Mouse (Mus musculus) hindbrain, embryonic 10.5 days (tissue): ENCODE measurements around the gene Ube2r2. TPM values are rescaled to one million over a fixed set of nuclear protein-coding genes. Genes with fewer than 3 reads are reported as not detected.

Source experiments
- DNase-seq: peaks from one replicate; pipeline ENCODE4 v3.0.0-alpha.2; 2017; ENCODE audit warnings: low spot score
- H3K27ac ChIP-seq: fragments of 300-500 bp; sonication (generic); 2 replicates; pipeline ENCODE4 v1.5.1; 2016; ENCODE audit warnings: mild to moderate bottlenecking, moderate library complexity
- H3K27me3 ChIP-seq: fragments of 300-500 bp; sonication (generic); 2 replicates; pipeline ENCODE4 v1.6.1; 2016; ENCODE audit warnings: mild to moderate bottlenecking; ENCODE audit not compliant: poor library complexity, insufficient read depth, severe bottlenecking
- H3K36me3 ChIP-seq: fragments of 300-500 bp; sonication (generic); 2 replicates; pipeline ENCODE4 v1.6.1; 2016; ENCODE audit warnings: mild to moderate bottlenecking, moderate library complexity
- H3K4me1 ChIP-seq: fragments of 300-500 bp; sonication (generic); replicated peaks from 2 replicates; pipeline ENCODE4 v1.6.1; 2016; ENCODE audit warnings: mild to moderate bottlenecking
- H3K4me3 ChIP-seq: fragments of 300-500 bp; sonication (generic); 2 replicates; pipeline ENCODE4 v1.5.1; 2016; ENCODE audit warnings: mild to moderate bottlenecking, moderate library complexity
- H3K9me3 ChIP-seq: fragments of 300-500 bp; sonication (generic); 2 replicates; pipeline ENCODE4 v1.6.1; 2016; ENCODE audit warnings: mild to moderate bottlenecking, moderate library complexity
- WGBS: fragments of 180-500 bp; shearing (Covaris S2); methylation state at CpG from one replicate; pipeline ENCODE4 v1.1.7; 2016; 5-methylcytosine and 5-hydroxymethylcytosine counted together
- polyA plus RNA-seq: library from polyadenylated mRNA; unstranded; fragments of >200 nt; fragmentation: Nextera tagmentation; extraction: Ambion mirVana; gene quantifications from 2 replicates; pipeline ENCODE4 v1.2.1, GENCODE M21; 2016

Gene Ube2r2
- polyA plus RNA-seq: 91.4 and 95.2 TPM in 2 replicates

DNA sequence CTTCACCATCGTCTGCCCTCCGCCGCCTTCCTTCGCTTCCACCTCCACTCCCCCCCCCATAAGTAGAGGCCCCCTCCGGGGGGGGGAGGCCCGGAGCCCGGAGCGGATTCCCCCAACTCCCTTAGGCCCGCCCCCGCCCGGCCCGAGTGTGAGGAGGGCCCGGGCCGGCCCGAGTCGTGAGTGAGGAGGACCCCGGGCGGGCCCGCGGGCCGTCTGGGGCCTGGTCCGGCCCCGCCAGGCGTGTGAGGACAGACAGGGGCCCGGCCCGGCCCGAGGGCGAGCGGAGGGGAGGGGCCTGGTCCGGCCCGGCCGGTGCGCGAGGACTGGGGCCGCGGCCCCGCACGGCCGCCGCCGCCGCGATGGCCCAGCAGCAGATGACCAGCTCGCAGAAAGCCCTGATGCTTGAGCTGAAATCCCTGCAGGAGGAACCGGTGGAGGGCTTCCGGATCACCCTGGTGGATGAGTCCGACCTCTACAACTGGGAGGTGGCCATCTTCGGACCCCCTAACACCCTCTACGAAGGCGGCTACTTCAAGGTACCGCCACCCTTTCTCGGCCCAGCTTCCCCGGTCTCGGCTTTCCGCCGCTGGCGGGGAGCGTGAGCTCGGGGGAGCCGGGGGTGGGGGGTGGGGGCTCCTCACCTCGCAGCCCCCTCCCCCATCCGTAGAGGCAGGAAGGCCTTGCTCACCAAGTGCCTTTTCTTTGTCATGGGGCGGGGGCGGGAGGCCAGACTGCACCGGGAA lies at the start of gene Ube2r2:
Gene Ube2r2 (plus strand): TSS at position 33 of the 743 bp plus-strand sequence.
- Histone ChIP-seq H3K27me3 (no peaks in the 10 kb centered on the region), H3K36me3 (peaks cover 27% of the 10 kb centered on the region), H3K4me1 (peaks cover 19% of the 10 kb centered on the region), H3K27ac (peak within 1 kb of the TSS; percentile 100), H3K4me3 (peak within 1 kb of the TSS; percentile 87), H3K9me3 (0 out of 2 replicates have a peak, but pooled peaks cover 3% of the 10 kb centered on the region)
- under 1% methylated on average over 59 of the region's 65 CpGs for WGBS
- peak; percentile 83 for DNase-seq

DNA sequence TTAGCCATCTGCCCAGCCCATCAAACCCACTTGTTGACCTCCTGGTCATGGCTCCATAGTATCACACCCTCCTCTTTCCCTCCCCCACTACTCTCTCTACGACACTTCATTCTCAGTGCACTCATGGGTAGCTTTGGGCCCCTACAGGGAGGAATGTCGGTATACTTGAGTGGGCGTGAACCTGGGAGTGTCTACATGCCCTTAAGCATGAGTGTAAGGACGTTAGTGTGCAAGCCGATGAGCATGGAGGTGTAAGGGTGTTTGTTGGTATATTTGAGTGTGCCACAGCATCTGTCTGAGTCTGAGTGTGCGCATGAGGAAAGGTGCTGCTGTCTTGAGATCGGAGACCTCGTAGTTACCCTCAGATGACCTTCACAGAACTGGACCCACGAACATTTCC lies 48.6 kb upstream of the Ube2r2 start:
- 0 out of 2 replicates have a peak, but pooled peaks cover 3% of the 10 kb centered on the region for H3K4me1 ChIP-seq
- no peak overlapping the region for H3K27ac ChIP-seq
- H3K27me3 ChIP-seq: no peaks in the 10 kb centered on the region
- DNase-seq: no peak
- H3K36me3 ChIP-seq: no peaks in the 10 kb centered on the region
- 83% methylated on average over 9 of the region's 9 CpGs for WGBS
- no peak overlapping the region for H3K4me3 ChIP-seq
- H3K9me3 ChIP-seq: no peaks in the 10 kb centered on the region

DNA sequence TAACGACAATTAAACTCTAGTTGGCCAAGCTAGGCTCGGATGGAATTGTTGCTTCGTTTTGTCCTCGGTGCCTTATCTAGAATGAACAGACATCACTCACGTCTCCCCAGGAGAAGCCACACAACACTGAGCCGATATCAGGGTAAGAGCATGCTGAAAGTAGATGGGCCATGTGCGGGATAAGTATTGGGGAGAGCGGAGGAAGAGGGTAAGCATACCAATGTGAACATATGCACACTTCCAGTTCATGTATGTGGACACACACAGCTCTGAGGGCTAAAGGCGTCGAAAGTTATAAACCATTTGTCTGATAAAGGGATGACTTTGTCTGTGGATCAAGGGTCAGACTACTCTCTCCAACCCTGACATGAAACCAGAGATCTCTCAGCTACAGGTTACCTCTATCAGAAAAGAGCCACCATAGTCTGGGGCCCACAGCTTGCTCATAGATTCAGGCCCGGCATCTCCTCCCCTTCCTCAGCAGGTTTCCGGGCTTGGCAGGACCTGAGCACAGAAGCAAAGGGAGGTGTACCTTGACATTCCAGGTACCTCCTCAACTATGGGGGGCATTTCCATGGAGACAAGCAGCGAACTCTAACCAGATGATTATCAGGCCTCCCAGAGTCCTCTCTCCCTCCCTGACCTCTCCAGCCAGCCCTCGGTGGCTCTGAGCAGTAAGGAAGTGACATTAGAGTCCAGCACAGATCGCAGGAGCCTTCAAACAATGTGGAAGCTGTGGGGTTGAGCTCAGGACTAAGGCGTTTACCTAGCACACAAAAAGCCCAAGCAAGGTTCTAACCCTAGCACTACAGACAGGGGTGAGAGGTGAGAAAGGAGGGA lies 47.9 kb upstream of the Ube2r2 start:
- Histone ChIP-seq H3K9me3 (no peaks in the 10 kb centered on the region), H3K27ac (peak overlapping the region; percentile 6; the same call in 1 of the 2 replicates), H3K4me1 (0 out of 2 replicates have a peak, but pooled peaks cover 3% of the 10 kb centered on the region), H3K36me3 (no peaks in the 10 kb centered on the region), H3K27me3 (no peaks in the 10 kb centered on the region), H3K4me3 (no peak overlapping the region)
- WGBS: 82% methylated on average over 16 of the region's 16 CpGs
- DNase-seq: no peak

DNA sequence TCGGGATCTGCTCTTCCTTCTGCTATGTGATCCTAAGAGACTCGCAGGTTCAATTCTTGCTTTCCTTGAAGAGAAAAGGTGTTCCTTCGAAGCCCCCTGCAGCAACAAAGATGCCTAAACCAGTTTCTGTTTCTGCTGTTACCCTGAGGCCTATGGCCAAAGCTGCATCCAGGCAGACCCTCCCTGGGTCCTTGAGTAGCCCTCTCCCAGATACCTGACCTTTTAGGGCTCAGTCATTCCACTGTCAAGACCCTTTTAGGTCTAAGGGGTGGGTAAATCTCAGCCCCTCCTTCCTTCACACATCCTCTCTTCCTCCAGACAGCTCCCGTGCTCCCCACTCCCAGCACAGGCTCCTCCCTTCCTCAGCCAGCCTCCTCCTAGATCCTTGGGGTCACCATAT lies 46.4 kb upstream of the Ube2r2 start:
- DNase-seq: no peak
- Histone ChIP-seq H3K27me3 (no peaks in the 10 kb centered on the region), H3K27ac (no peak overlapping the region), H3K4me3 (no peak overlapping the region), H3K4me1 (0 out of 2 replicates have a peak, but pooled peaks cover 3% of the 10 kb centered on the region), H3K9me3 (no peaks in the 10 kb centered on the region), H3K36me3 (no peaks in the 10 kb centered on the region)
- WGBS: 85% methylated on average over 4 of the region's 4 CpGs

DNA sequence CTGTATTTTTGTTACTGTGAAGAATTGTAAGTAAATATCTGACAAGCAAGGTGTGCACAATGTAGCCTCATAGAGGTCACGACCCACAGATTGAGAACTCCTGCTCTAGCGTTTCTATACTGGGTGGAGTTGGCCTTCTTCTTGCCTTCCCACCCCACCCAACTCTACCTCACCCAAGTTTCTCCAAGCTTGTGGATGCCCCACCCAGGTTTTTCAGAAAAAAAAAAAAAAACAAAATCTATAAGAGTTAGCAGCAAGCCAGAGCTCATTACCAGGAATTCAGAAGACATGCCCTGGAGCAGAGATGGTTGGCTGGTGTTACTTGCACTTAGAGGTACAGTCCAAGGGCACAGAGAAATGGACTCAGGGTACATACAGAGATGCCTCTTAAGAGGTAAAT lies 45.8 kb upstream of the Ube2r2 start:
- Histone ChIP-seq H3K4me3 (no peak overlapping the region), H3K36me3 (no peaks in the 10 kb centered on the region), H3K27ac (no peak overlapping the region), H3K27me3 (0 out of 2 replicates have a peak, but pooled peaks cover 2% of the 10 kb centered on the region), H3K4me1 (0 out of 2 replicates have a peak, but pooled peaks cover 3% of the 10 kb centered on the region), H3K9me3 (no peaks in the 10 kb centered on the region)
- no peak for DNase-seq
- WGBS: 82% methylated on average over 2 of the region's 2 CpGs

DNA sequence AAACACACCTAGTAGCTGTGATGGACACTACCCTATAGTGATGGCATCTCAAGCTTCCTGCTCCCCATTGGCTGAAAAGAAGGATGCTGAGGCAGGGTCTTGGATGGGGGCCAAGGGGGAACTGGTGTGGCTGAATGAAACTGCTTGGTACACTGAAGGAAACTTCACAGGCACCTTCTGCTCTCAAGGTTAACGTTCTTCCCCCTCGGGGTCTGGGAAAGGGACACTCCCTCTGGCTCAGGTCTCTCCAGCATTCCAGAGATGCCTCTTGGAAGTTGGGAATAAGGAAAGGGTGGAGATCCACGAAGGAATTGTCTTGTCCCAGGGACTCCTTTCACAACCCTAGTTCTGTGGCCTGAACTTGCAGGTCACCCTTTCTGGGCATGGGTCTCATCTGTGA lies 44.2 kb upstream of the Ube2r2 start:
- no peaks in the 10 kb centered on the region for H3K36me3 ChIP-seq
- 62% methylated on average over 3 of the region's 3 CpGs for WGBS
- no peaks in the 10 kb centered on the region for H3K9me3 ChIP-seq
- no peak overlapping the region for H3K27ac ChIP-seq
- DNase-seq: no peak
- H3K4me3 ChIP-seq: no peak overlapping the region
- peaks cover 18% of the 10 kb centered on the region for H3K27me3 ChIP-seq
- peaks cover 7% of the 10 kb centered on the region; the same call in 1 of the 2 replicates for H3K4me1 ChIP-seq

DNA sequence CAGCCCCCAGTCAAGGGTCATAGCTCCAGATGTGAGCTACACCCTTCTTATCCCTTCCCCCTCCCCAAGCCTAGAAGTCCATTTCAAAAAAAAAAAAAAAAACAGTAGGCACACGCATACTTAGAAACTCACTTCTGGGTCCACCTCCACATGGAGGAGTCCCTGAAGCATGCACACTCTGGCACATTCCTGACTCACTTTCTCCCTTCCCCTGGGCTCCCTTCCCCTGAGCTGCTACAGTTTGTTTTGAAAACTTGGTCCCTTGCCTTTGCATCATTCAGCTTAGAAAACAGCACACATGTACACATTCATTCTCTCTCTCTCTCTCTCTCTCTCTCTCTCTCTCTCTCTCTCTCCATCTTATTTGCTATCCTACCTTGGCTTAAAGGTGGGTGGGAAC lies 42.6 kb upstream of the Ube2r2 start:
- no peak overlapping the region for H3K4me3 ChIP-seq
- no peak overlapping the region for H3K27ac ChIP-seq
- 66% methylated on average over 1 of the region's 1 CpGs for WGBS
- H3K36me3 ChIP-seq: no peaks in the 10 kb centered on the region
- DNase-seq: no peak
- no peaks in the 10 kb centered on the region for H3K9me3 ChIP-seq
- peaks cover 33% of the 10 kb centered on the region for H3K27me3 ChIP-seq
- peaks cover 20% of the 10 kb centered on the region for H3K4me1 ChIP-seq

DNA sequence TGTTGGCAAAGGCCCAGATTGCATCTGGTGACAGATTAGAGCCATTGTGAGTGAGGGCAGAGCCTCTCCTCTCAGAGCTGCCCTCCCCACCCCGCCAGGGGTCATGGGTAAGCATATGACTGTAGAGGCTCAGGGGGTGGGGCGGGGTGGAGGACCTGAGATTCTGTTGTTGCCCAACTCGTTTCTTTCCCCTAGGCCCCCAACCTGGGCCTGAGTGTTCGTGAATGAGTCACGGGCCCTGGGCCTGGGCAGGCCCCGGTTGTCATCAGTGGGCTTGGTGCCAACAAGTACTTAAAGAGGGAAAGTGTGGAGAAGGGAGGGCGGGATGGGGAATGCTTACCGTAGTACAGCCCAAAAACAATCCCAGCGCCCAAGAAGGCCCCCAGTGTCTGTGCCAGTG lies 41.2 kb upstream of the Ube2r2 start:
- no peak for DNase-seq
- Histone ChIP-seq H3K9me3 (no peaks in the 10 kb centered on the region), H3K27ac (no peak overlapping the region), H3K36me3 (no peaks in the 10 kb centered on the region), H3K4me1 (peaks cover 29% of the 10 kb centered on the region), H3K4me3 (no peak overlapping the region), H3K27me3 (peaks cover 47% of the 10 kb centered on the region)
- WGBS: 82% methylated on average over 9 of the region's 9 CpGs

DNA sequence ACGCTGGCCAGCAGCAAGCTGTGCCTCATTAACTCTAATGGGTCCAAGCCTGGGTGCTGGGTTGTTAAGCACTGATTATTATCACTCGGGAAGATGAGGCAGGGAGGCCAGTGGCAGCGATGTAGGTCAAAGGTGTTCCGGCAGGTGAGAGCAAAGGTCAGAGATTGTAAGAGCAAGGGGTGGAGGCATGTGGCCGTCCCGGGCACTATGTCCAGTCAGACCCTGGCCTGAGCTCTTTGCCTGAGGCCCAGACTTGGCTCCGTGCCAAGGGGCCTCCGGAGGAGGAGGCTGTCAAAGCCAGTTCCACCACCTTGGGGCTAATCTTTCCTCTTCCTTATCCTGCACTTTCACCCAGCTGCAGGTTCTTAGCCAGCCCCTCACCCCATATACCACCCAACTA lies 39.4 kb upstream of the Ube2r2 start:
- H3K27me3 ChIP-seq: peaks cover 52% of the 10 kb centered on the region
- no peak overlapping the region for H3K27ac ChIP-seq
- no peaks in the 10 kb centered on the region for H3K9me3 ChIP-seq
- WGBS: 77% methylated on average over 8 of the region's 8 CpGs
- no peak for DNase-seq
- peaks cover 29% of the 10 kb centered on the region for H3K4me1 ChIP-seq
- no peaks in the 10 kb centered on the region for H3K36me3 ChIP-seq
- H3K4me3 ChIP-seq: no peak overlapping the region

DNA sequence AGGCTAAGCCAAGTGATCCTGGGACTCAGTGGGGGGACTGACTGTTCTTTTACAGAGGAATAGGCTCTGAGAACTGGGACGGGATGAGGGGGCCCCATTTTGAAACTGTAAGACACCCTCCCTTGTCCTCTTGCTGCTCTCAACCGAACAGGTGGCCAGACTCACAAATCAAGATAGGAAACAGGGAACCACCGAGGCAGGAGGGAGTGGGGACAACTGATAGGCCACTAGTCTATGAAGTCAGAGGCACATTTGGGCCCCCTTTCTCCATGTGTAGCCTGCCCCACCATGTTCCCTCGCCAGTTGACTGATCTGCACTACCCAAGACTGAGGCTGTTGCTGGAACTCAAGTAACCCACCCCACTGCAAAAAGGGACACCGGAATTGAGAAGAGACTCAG lies 38.7 kb upstream of the Ube2r2 start:
- no peaks in the 10 kb centered on the region for H3K36me3 ChIP-seq
- WGBS: 80% methylated on average over 5 of the region's 5 CpGs
- no peak overlapping the region for H3K27ac ChIP-seq
- no peaks in the 10 kb centered on the region for H3K9me3 ChIP-seq
- no peak for DNase-seq
- H3K27me3 ChIP-seq: peaks cover 52% of the 10 kb centered on the region
- H3K4me3 ChIP-seq: peak overlapping the region; percentile 58; the same call in 1 of the 2 replicates
- peaks cover 26% of the 10 kb centered on the region for H3K4me1 ChIP-seq

DNA sequence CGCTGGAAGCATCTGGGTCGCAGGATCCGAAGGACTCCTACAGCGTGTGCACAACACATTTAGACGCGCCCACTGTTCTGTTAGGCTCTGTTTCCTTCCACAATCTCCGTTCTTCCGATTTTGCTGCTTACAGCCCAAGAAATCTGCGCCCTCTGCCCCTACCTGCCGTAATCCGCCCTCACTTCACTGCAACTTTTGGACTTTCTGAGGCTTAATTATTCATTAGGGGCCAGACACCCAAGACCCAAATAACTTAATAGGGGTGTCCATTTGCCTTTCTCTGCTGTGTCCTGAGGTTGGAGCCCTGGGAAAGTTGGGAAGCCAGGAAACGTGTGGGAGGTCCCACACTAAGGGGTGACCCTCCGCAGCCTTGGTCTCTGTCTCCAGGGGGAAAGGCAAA lies 38.2 kb upstream of the Ube2r2 start:
- Histone ChIP-seq H3K27ac (no peak overlapping the region), H3K27me3 (peaks cover 52% of the 10 kb centered on the region), H3K9me3 (no peaks in the 10 kb centered on the region), H3K4me3 (peak overlapping the region; percentile 58), H3K36me3 (no peaks in the 10 kb centered on the region), H3K4me1 (peaks cover 26% of the 10 kb centered on the region)
- WGBS: 42% methylated on average over 13 of the region's 13 CpGs
- no peak for DNase-seq

DNA sequence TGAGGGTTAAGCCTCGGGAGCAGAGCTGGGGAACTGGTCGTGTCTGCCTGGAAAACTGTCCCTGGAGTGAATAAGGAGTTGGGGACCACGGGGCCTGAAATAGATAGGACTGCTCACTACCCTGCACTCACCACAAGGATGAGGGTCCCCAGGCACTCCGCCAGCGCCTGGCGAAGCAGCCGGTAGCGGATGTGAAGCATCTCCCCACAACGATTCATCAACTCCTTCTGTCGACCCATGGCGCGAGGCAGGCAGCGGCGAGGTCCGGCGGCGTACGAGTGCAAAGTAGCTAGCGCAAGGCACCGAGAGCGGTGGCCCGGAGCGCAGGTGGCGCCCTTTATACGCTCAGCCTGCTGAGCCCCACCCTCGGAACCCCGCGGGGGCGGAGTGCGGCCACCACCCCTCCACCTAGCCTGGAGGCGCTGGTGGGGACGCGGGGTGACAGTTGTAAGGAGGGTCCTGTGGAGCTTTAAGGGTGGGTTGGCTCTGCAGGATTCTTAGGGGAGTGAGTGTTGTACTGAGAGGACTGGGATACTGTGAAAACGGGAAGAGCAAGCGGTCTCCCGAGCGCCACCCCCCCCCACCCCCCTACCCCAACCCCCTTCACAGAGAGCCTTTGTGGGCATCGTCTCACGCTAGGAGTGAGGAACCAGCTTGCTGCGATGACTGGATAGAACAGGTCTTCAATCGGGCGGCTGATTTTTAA lies 37.5 kb upstream of the Ube2r2 start, which contains the start of gene Aqp3:
Gene Aqp3 (minus strand): TSS at position 313 of the 706 bp plus-strand sequence.
- H3K27me3 ChIP-seq: peaks cover 52% of the 10 kb centered on the region
- no peaks in the 10 kb centered on the region for H3K9me3 ChIP-seq
- H3K4me3 ChIP-seq: peak within 1 kb of the TSS; percentile 58
- H3K27ac ChIP-seq: peak within 1 kb of the TSS; percentile 66
- H3K4me1 ChIP-seq: peaks cover 26% of the 10 kb centered on the region
- 1% methylated on average over 42 of the region's 42 CpGs for WGBS
- peak; percentile 43 for DNase-seq
- H3K36me3 ChIP-seq: no peaks in the 10 kb centered on the region
